Mouse (Mus musculus): Measurements from ENCODE around the gene Cd84.
"Not testable (repeated sequence)": the region's sequence is repeated elsewhere in the genome, so short reads cannot be mapped to it uniquely, and the experiment has no call there.

Gene Cd84

GRCm38 (mm10) chr1:171865467-171865866 is 26.0 kb downstream of the Cd84 start:
- TF ChIP-seq GATA4 (IDR thresholded peaks at IDR 0.05; ENCODE audit: insufficient replicate concordance, low read length), result no peak

- TF ChIP-seq GATA4 (IDR thresholded peaks at IDR 0.05; ENCODE audit: insufficient replicate concordance, low read length), result no peak
Observed at GRCm38 (mm10) chr1:171886989-171887388, 47.5 kb downstream of the Cd84 start.

GRCm38 (mm10) chr1:171895364-171895763 is 55.9 kb downstream of the Cd84 start, which contains the start of gene Gm10521:
Gene Gm10521 (plus strand): TSS chr1:171895664.
- not testable (repeated sequence) for TF ChIP-seq GATA4 (IDR thresholded peaks at IDR 0.05; ENCODE audit: insufficient replicate concordance, low read length)

GRCm38 (mm10) chr1:171904011-171904410 is 64.5 kb downstream of the Cd84 start:
- no peak for TF ChIP-seq GATA4 (IDR thresholded peaks at IDR 0.05; ENCODE audit: insufficient replicate concordance, low read length)

GRCm38 (mm10) chr1:171915638-171916458 is 76.4 kb downstream of the Cd84 start:
- TF ChIP-seq GATA4 (IDR thresholded peaks at IDR 0.05; ENCODE audit: insufficient replicate concordance, low read length), result no peak

GRCm38 (mm10) chr1:171917305-171918039 is 78.0 kb downstream of the Cd84 start, which contains the start of gene Slamf6:
Gene Slamf6 (plus strand): TSS chr1:171917515.
- TF ChIP-seq GATA4 (IDR thresholded peaks at IDR 0.05; ENCODE audit: insufficient replicate concordance, low read length), result no peak

GRCm38 (mm10) chr1:171918136-171918920 is 78.8 kb downstream of the Cd84 start:
- TF ChIP-seq GATA4 (IDR thresholded peaks at IDR 0.05; ENCODE audit: insufficient replicate concordance, low read length), result no peak

GRCm38 (mm10) chr1:171919193-171919592 is 79.7 kb downstream of the Cd84 start:
- TF ChIP-seq GATA4 (IDR thresholded peaks at IDR 0.05; ENCODE audit: insufficient replicate concordance, low read length), result no peak

- TF ChIP-seq GATA4 (IDR thresholded peaks at IDR 0.05; ENCODE audit: insufficient replicate concordance, low read length), result no peak
Observed at GRCm38 (mm10) chr1:171919901-171920510, 80.5 kb downstream of the Cd84 start.

GRCm38 (mm10) chr1:171920989-171921621 is 81.6 kb downstream of the Cd84 start:
- TF ChIP-seq GATA4 (IDR thresholded peaks at IDR 0.05; ENCODE audit: insufficient replicate concordance, low read length), result no peak

- no peak for TF ChIP-seq GATA4 (IDR thresholded peaks at IDR 0.05; ENCODE audit: insufficient replicate concordance, low read length)
Observed at GRCm38 (mm10) chr1:171921641-171922040, 82.1 kb downstream of the Cd84 start.

- no peak for TF ChIP-seq GATA4 (IDR thresholded peaks at IDR 0.05; ENCODE audit: insufficient replicate concordance, low read length)
Observed at GRCm38 (mm10) chr1:171922844-171923243, 83.3 kb downstream of the Cd84 start.

- TF ChIP-seq GATA4 (IDR thresholded peaks at IDR 0.05; ENCODE audit: insufficient replicate concordance, low read length), result no peak
Observed at GRCm38 (mm10) chr1:171924900-171925299, 85.4 kb downstream of the Cd84 start.

- TF ChIP-seq GATA4 (IDR thresholded peaks at IDR 0.05; ENCODE audit: insufficient replicate concordance, low read length), result no peak
Observed at GRCm38 (mm10) chr1:171933851-171934250, 94.4 kb downstream of the Cd84 start.
